In genomic region chr6:12247975-12248374, GRCm38 (mm10) we compare ENCODE assay signal across 26 mouse cellular contexts.
A peak's percentile ranks its signal among the peaks of the same experiment; 100 is the strongest.
DNase-seq lines count a peak whose midpoint lies in the region; ATAC-seq lines count a peak whose summit lies in the region.
"Had no signal": no experiment of that assay in that cellular context is flagged by ENCODE, and none has a peak within 500 bp of the region (broad histone marks: within the 10 kb centered on the region; RNA-seq: fewer than 3 reads in every experiment).

No protein-coding gene starts in this region.

- H3K27me3 ChIP-seq in forebrain, embryonic 15.5 days: no peaks in the 10 kb centered on the region
- no peaks in the 10 kb centered on the region for H3K27me3 ChIP-seq in forebrain, embryonic 12.5 days
- H3K27me3 ChIP-seq: embryonic facial prominence, embryonic 12.5 days; heart, embryonic 15.5 days; liver, embryonic 15.5 days; lung, embryonic 15.5 days; midbrain, embryonic 13.5 days; stomach, embryonic 15.5 days had no signal

- peaks cover 8% of the 10 kb centered on the region; the same call in 1 of the 2 replicates for H3K4me1 ChIP-seq in forebrain, embryonic 15.5 days
- no peaks in the 10 kb centered on the region for H3K4me1 ChIP-seq in forebrain, embryonic 12.5 days
- H3K4me1 ChIP-seq: embryonic facial prominence, embryonic 12.5 days; heart, embryonic 15.5 days; limb, embryonic 10.5 days; liver, embryonic 15.5 days; lung, embryonic 15.5 days; megakaryocyte, embryonic 14.5 days; midbrain, embryonic 13.5 days; stomach, embryonic 15.5 days had no signal

- no peaks in the 10 kb centered on the region for H3K36me3 ChIP-seq in forebrain, embryonic 15.5 days
- no peaks in the 10 kb centered on the region for H3K36me3 ChIP-seq in forebrain, embryonic 12.5 days (replicated peaks)
- H3K36me3 ChIP-seq: embryonic facial prominence, embryonic 12.5 days; heart, embryonic 15.5 days; limb, embryonic 10.5 days; liver, embryonic 15.5 days; lung, embryonic 15.5 days; midbrain, embryonic 13.5 days; stomach, embryonic 15.5 days had no signal

- H3K9me3 ChIP-seq in forebrain, embryonic 15.5 days: no peaks in the 10 kb centered on the region
- H3K9me3 ChIP-seq in forebrain, embryonic 12.5 days: no peaks in the 10 kb centered on the region
- H3K9me3 ChIP-seq: embryonic facial prominence, embryonic 12.5 days; heart, embryonic 15.5 days; limb, embryonic 10.5 days; liver, embryonic 15.5 days; lung, embryonic 15.5 days; stomach, embryonic 15.5 days had no signal

- no peak overlapping the region for H3K27ac ChIP-seq in forebrain, embryonic 15.5 days (replicated peaks)
- H3K27ac ChIP-seq in forebrain, embryonic 12.5 days: no peak overlapping the region
- H3K27ac ChIP-seq: embryonic facial prominence, embryonic 12.5 days; heart, embryonic 15.5 days; hindbrain, embryonic 14.5 days; limb, embryonic 10.5 days; liver, embryonic 15.5 days; lung, embryonic 15.5 days; midbrain, embryonic 13.5 days; stomach, embryonic 15.5 days had no signal

- H3K4me2 ChIP-seq in forebrain, embryonic 15.5 days (replicated peaks): no peak overlapping the region
- no peak overlapping the region for H3K4me2 ChIP-seq in forebrain, embryonic 12.5 days
- H3K4me2 ChIP-seq: embryonic facial prominence, embryonic 12.5 days; heart, embryonic 15.5 days; hindbrain, embryonic 14.5 days; liver, embryonic 15.5 days; lung, embryonic 15.5 days; midbrain, embryonic 13.5 days; stomach, embryonic 15.5 days had no signal

- H3K4me3 ChIP-seq in forebrain, embryonic 15.5 days: no peak overlapping the region
- no peak overlapping the region for H3K4me3 ChIP-seq in forebrain, embryonic 12.5 days (replicated peaks)
- H3K4me3 ChIP-seq: embryonic facial prominence, embryonic 12.5 days; erythroblast, embryonic 14.5 days; heart, embryonic 15.5 days; limb, embryonic 10.5 days; liver, embryonic 15.5 days; lung, embryonic 15.5 days; megakaryocyte, embryonic 14.5 days; midbrain, embryonic 13.5 days; myocyte; stomach, embryonic 15.5 days had no signal

- no peak for DNase-seq in cerebellum, adult 11 months
- DNase-seq in brain, adult 2 months (ENCODE audit: low read depth, low spot score): peak; percentile 63
- DNase-seq in cerebellum, postnatal 25 days: peak; percentile 17 to 19
- DNase-seq in frontal cortex, postnatal 25 days (ENCODE audit: low spot score in 2 of 2): no peak
- DNase-seq: adrenal gland, adult 8-10 months; gastrocnemius, postnatal 14 days; heart, postnatal 36 days; kidney, adult 8-10 months; kidney, postnatal 10 days; liver; thymus, postnatal 25 days had no signal

- ATAC-seq in cerebellum, adult (ENCODE audit: insufficient number of reproducible peaks, low FRiP score, low TSS enrichment): peak; percentile 65
- ATAC-seq in forebrain, embryonic 15.5 days (replicated peaks): peak; percentile 64
- ATAC-seq in forebrain, embryonic 12.5 days (ENCODE audit: low FRiP score): no peak
- ATAC-seq: activated CD4-positive, CD25-positive, alpha-beta regulatory T cell, adult 4 months; midbrain, embryonic 13.5 days had no signal

- H3K9ac ChIP-seq in forebrain, embryonic 15.5 days (replicated peaks): no peak overlapping the region
- H3K9ac ChIP-seq in forebrain, embryonic 12.5 days: no peak overlapping the region
- H3K9ac ChIP-seq: embryonic facial prominence, embryonic 12.5 days; heart, embryonic 15.5 days; hindbrain, embryonic 14.5 days; liver, embryonic 15.5 days; lung, embryonic 15.5 days; midbrain, embryonic 13.5 days; stomach, embryonic 15.5 days had no signal

Comparison
In these comparisons a context has a peak if more than half of its experiments do, and no peak if none do; other contexts are left out.
1. DNase-seq: peak in brain, adult 2 months (single experiment) and cerebellum, postnatal 25 days (2 of 2); none in cerebellum, adult 11 months (single experiment) and frontal cortex, postnatal 25 days (0 of 2).